ENCODE assay signal across 8 mouse cellular contexts in genomic region chr17:80168425-80169182, GRCm38 (mm10). TPM values are rescaled to one million over a fixed set of nuclear protein-coding genes. Genes with fewer than 3 reads are reported as not detected.
DNase-seq lines count a peak whose midpoint lies in the region; ATAC-seq lines count a peak whose summit lies in the region.
"Had no signal": no experiment of that assay in that cellular context is flagged by ENCODE, and none has a peak within 500 bp of the region (broad histone marks: within the 10 kb centered on the region; RNA-seq: fewer than 3 reads in every experiment).

No protein-coding gene starts in this region.

- H3K36me3 ChIP-seq in forebrain, embryonic 14.5 days (ENCODE audit: control insufficient read depth, insufficient read depth, low read length) = no peaks in the 10 kb centered on the region
- no peaks in the 10 kb centered on the region for H3K36me3 ChIP-seq in neural tube, embryonic 11.5 days (ENCODE audit: control insufficient read depth, insufficient read depth, low read length)

- intact Hi-C loops in heart, postnatal 14 days (cut with DNase I) = loop anchor here (5.0 kb wide), 1 partner anchor 41 kb away; the partner anchor contains the start of gene Galm

- WGBS in forebrain, embryonic 14.5 days = 16% methylated on average over 16 of the region's 16 CpGs
- WGBS in neural tube, embryonic 11.5 days = 32% methylated on average over 16 of the region's 16 CpGs

- peaks cover 17% of the 10 kb centered on the region for H3K4me1 ChIP-seq in forebrain, embryonic 14.5 days (ENCODE audit: control insufficient read depth, insufficient read depth, low read length)
- peaks cover 10% of the 10 kb centered on the region for H3K4me1 ChIP-seq in neural tube, embryonic 11.5 days (ENCODE audit: control insufficient read depth, insufficient read depth, low read length)

- H3K9ac ChIP-seq in forebrain, embryonic 14.5 days (ENCODE audit: low read length) = no peak overlapping the region
- no peak overlapping the region for H3K9ac ChIP-seq in neural tube, embryonic 11.5 days (ENCODE audit: low read length)

- peak overlapping the region; percentile 83 for H3K27ac ChIP-seq in forebrain, embryonic 14.5 days (ENCODE audit: low read depth, low read length)
- H3K27ac ChIP-seq in neural tube, embryonic 11.5 days (ENCODE audit: low read depth, low read length) = no peak overlapping the region

- H3K4me2 ChIP-seq in forebrain, embryonic 14.5 days (ENCODE audit: low read length) = peak overlapping the region; percentile 44
- peak overlapping the region; percentile 24; the same call in 1 of the 2 replicates for H3K4me2 ChIP-seq in neural tube, embryonic 11.5 days (ENCODE audit: low read depth)

- no peaks in the 10 kb centered on the region for H3K9me3 ChIP-seq in forebrain, embryonic 14.5 days (replicated peaks; ENCODE audit: control insufficient read depth, low read length)
- no peaks in the 10 kb centered on the region for H3K9me3 ChIP-seq in neural tube, embryonic 11.5 days (ENCODE audit: control insufficient read depth, low read length)

- H3K27me3 ChIP-seq in forebrain, embryonic 14.5 days (replicated peaks; ENCODE audit: control insufficient read depth, insufficient read depth, low read length) = no peaks in the 10 kb centered on the region
- H3K27me3 ChIP-seq in neural tube, embryonic 11.5 days (ENCODE audit: control insufficient read depth, insufficient read depth, low read length) = no peaks in the 10 kb centered on the region

- H3K4me3 ChIP-seq in forebrain, embryonic 14.5 days (ENCODE audit: low read depth, low read length) = no peak overlapping the region
- no peak overlapping the region for H3K4me3 ChIP-seq in neural tube, embryonic 11.5 days (ENCODE audit: low read depth, low read length)

- peak; percentile 57 for DNase-seq in ES-CJ7 (ENCODE audit: low read depth, low spot score)
- DNase-seq in forebrain, embryonic 14.5 days (ENCODE audit: low spot score) = peak; percentile 87
- peak; percentile 43 to 56 for DNase-seq in heart, postnatal 14 days
- DNase-seq in left cerebral cortex, adult 11 months (ENCODE audit: low spot score) = peak; percentile 67
- DNase-seq in neural tube, embryonic 11.5 days (ENCODE audit: low spot score) = peak; percentile 55
- no peak for DNase-seq in spleen, adult 18-20 months

- peak; percentile 60 for ATAC-seq in cerebellum, adult (ENCODE audit: insufficient number of reproducible peaks, low FRiP score, low TSS enrichment)
- peak; percentile 83 for ATAC-seq in forebrain, embryonic 14.5 days
- 0 out of 2 replicates have a peak, but pooled peaks have one; percentile 27 for ATAC-seq in neural tube, embryonic 11.5 days (ENCODE audit: insufficient read depth, low FRiP score, low TSS enrichment)

RNA-seq across cellular contexts. Expression of gene Srsf7, which starts 38.5 kb away (rescaled TPM):
- polyA plus RNA-seq in forebrain, embryonic 14.5 days (2014; fragmentation: Nextera tagmentation; extraction: Ambion mirVana) = 664 and 688 TPM in 2 replicates
- total RNA-seq in heart, postnatal 14 days (2021) = 10 to 100 TPM; 42.8 to 51.6 TPM
- 761 and 791 TPM in 2 replicates for polyA plus RNA-seq in neural tube, embryonic 11.5 days (2014; fragmentation: Nextera tagmentation; extraction: Ambion mirVana)

RNA-seq across cellular contexts. Expression of gene Ttc39d, which starts 38.7 kb away (rescaled TPM):
- polyA plus RNA-seq in forebrain, embryonic 14.5 days (2014; fragmentation: Nextera tagmentation; extraction: Ambion mirVana) = 0.11 and 0.15 TPM in 2 replicates
- total RNA-seq in heart, postnatal 14 days (2021) = under 1 TPM in 1 of 2 experiments, not detected in 1; 0.07 TPM
- polyA plus RNA-seq in neural tube, embryonic 11.5 days (2014; fragmentation: Nextera tagmentation; extraction: Ambion mirVana) = not detected in 2 replicates
- total RNA-seq: neutrophil, adult 5-6 weeks had no signal

RNA-seq across cellular contexts. Expression of gene Galm, which starts 41.3 kb away (rescaled TPM):
- 2.4 and 3.5 TPM in 2 replicates for polyA plus RNA-seq in forebrain, embryonic 14.5 days (2014; fragmentation: Nextera tagmentation; extraction: Ambion mirVana)
- 10 to 100 TPM; 11.0 to 12.4 TPM for total RNA-seq in heart, postnatal 14 days (2021)
- 6.8 and 9.8 TPM in 2 replicates for polyA plus RNA-seq in neural tube, embryonic 11.5 days (2014; fragmentation: Nextera tagmentation; extraction: Ambion mirVana)

RNA-seq across cellular contexts. Expression of gene Gemin6, which starts 55.6 kb away (rescaled TPM):
- 30.1 and 34.4 TPM in 2 replicates for polyA plus RNA-seq in forebrain, embryonic 14.5 days (2014; fragmentation: Nextera tagmentation; extraction: Ambion mirVana)
- total RNA-seq in heart, postnatal 14 days (2021) = 1 to 10 TPM; 3.1 to 3.3 TPM
- polyA plus RNA-seq in neural tube, embryonic 11.5 days (2014; fragmentation: Nextera tagmentation; extraction: Ambion mirVana) = 41.0 and 41.2 TPM in 2 replicates

Comparison
In these comparisons a context has a peak if more than half of its experiments do, and no peak if none do; other contexts are left out.
1. DNase-seq: peak in ES-CJ7 (single experiment), forebrain, embryonic 14.5 days (single experiment), heart, postnatal 14 days (2 of 2), left cerebral cortex, adult 11 months (single experiment) and neural tube, embryonic 11.5 days (single experiment); none in spleen, adult 18-20 months (0 of 2).
2. ATAC-seq: peak in every context shown above with its lines; median percentile 83 in forebrain, embryonic 14.5 days; 60 in cerebellum, adult; 27 in neural tube, embryonic 11.5 days.